Mouse (Mus musculus): ENCODE results near the gene Reps2. TPM values are rescaled to one million over a fixed set of nuclear protein-coding genes. Genes with fewer than 3 reads are reported as not detected.

The Reps2 gene
- polyA plus RNA-seq, 1 experiment: 4.0 TPM

DNA sequence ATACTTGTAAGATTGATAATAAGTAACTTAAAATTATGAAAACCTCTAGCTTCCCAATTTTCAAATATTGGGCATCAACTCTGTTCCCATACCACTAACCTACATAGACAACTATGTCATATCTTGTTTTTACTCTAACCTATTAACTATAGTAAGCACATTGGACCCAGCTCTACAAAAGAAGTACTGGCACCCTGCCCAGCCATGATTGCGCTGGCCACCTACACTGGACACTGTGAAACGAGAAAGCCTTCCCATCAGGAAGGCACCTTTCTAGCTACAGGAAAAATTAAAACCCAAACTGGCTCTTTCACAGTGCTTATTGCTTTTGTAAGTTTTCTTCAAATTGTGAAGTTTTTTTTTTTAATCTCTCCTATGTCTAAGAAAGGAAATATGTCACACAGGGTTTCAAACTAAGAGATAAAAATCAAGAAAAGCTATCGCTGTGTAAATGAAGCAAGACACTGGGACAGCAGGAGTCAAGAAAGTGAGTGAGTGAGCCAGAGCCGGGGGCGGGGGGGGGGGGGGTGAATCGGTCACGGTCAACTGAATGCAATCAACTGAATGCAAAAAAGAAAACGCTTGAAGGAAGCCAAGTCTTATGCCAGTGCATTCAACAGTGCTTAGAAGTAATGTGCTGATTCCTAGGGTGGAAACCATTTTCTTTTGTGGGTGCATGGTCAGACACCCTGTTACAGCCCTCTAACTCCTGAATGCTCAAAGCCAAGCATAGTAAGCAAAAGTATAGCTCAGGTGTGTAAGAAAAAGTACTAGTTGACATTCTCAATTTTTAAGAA, 52.2 kb downstream of the Reps2 start:
- Histone ChIP-seq H3K4me1 (ENCODE audit: control insufficient read depth, insufficient read depth, low read length) (no peaks in the 10 kb centered on the region), H3K27ac (ENCODE audit: insufficient read depth, low read length) (no peak overlapping the region), H3K4me3 (ENCODE audit: insufficient read depth, low read length) (no peak overlapping the region)
- TF ChIP-seq CTCF (IDR thresholded peaks at IDR 0.05; ENCODE audit: borderline replicate concordance, insufficient read depth, low read length): no peak
- no peak for TF ChIP-seq POLR2A (IDR thresholded peaks at IDR 0.05; ENCODE audit: low read depth, low read length)

DNA sequence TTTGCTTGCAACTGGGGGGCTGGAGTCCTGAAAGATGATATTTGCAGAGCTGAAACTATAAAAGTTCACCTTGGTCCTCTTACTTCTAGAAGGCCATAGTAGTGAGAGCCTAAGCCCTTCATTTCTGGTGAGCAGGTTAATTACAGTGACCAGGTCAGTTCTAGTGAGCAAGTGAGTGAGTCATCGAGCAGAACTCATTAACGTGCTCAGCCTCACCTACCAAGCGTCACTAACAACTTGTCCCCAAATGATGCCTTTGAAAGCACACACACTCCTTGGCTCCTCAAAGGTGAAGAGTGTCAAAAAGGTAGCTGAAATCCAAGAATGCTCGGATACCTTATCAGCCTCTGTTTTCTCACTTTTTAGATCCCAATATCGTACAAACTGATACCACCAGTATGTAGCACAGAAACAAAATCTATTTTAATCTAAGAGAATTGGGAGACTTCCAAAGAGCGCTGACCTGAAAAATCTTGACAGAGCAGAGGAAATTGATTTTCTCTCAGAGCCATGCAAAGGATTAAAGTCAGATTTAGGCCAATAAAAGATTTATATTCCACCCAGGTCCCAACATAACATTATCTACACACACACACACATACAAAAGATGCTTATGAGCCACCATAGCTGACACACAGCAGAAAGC, 53.2 kb downstream of the Reps2 start:
- Histone ChIP-seq H3K4me1 (ENCODE audit: control insufficient read depth, insufficient read depth, low read length) (no peaks in the 10 kb centered on the region), H3K4me3 (ENCODE audit: insufficient read depth, low read length) (no peak overlapping the region), H3K27ac (ENCODE audit: insufficient read depth, low read length) (no peak overlapping the region)
- no peak for TF ChIP-seq CTCF (IDR thresholded peaks at IDR 0.05; ENCODE audit: borderline replicate concordance, insufficient read depth, low read length)
- TF ChIP-seq POLR2A (IDR thresholded peaks at IDR 0.05; ENCODE audit: low read depth, low read length): no peak

GRCm38 (mm10) chrX:162589173-162589805, 54.2 kb downstream of the Reps2 start:
- Histone ChIP-seq H3K4me1 (ENCODE audit: control insufficient read depth, insufficient read depth, low read length) (no peaks in the 10 kb centered on the region), H3K4me3 (ENCODE audit: insufficient read depth, low read length) (no peak overlapping the region), H3K27ac (ENCODE audit: insufficient read depth, low read length) (no peak overlapping the region)
- no peak for TF ChIP-seq CTCF (IDR thresholded peaks at IDR 0.05; ENCODE audit: borderline replicate concordance, insufficient read depth, low read length)
- no peak for TF ChIP-seq POLR2A (IDR thresholded peaks at IDR 0.05; ENCODE audit: low read depth, low read length)

GRCm38 (mm10) chrX:162584349-162584748, 59.1 kb downstream of the Reps2 start:
- TF ChIP-seq CTCF (IDR thresholded peaks at IDR 0.05; ENCODE audit: borderline replicate concordance, insufficient read depth, low read length) (no peak), POLR2A (IDR thresholded peaks at IDR 0.05; ENCODE audit: low read depth, low read length) (no peak)
- Histone ChIP-seq H3K27ac (ENCODE audit: insufficient read depth, low read length) (no peak overlapping the region), H3K4me1 (ENCODE audit: control insufficient read depth, insufficient read depth, low read length) (no peaks in the 10 kb centered on the region), H3K4me3 (ENCODE audit: insufficient read depth, low read length) (no peak overlapping the region)

DNA sequence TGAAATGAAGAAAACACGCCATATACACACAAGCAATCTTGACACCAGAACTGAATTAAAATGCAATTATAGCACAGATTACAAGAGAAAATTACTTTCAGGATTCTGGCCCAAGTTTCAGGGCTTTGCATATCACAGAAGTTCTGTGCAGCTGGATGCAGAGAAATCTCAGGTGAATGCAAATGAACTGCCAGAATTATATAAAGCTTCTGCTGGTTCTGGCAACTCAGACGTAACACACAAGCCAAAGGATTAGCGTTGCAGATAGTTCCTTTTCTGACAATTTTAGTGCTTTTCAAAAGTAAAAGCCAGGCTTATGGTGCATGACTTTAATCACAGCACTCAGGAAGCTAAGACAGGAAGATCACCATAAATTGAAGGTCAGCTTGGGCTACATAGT, 62.9 kb downstream of the Reps2 start:
- Histone ChIP-seq H3K4me3 (ENCODE audit: insufficient read depth, low read length) (no peak overlapping the region), H3K27ac (ENCODE audit: insufficient read depth, low read length) (no peak overlapping the region), H3K4me1 (ENCODE audit: control insufficient read depth, insufficient read depth, low read length) (no peaks in the 10 kb centered on the region)
- TF ChIP-seq CTCF (IDR thresholded peaks at IDR 0.05; ENCODE audit: borderline replicate concordance, insufficient read depth, low read length): no peak
- no peak for TF ChIP-seq POLR2A (IDR thresholded peaks at IDR 0.05; ENCODE audit: low read depth, low read length)

- no peaks in the 10 kb centered on the region for H3K4me1 ChIP-seq (ENCODE audit: control insufficient read depth, insufficient read depth, low read length)
- TF ChIP-seq CTCF (IDR thresholded peaks at IDR 0.05; ENCODE audit: borderline replicate concordance, insufficient read depth, low read length) (no peak), POLR2A (IDR thresholded peaks at IDR 0.05; ENCODE audit: low read depth, low read length) (no peak)
- no peak overlapping the region for H3K27ac ChIP-seq (ENCODE audit: insufficient read depth, low read length)
- H3K4me3 ChIP-seq (ENCODE audit: insufficient read depth, low read length): no peak overlapping the region
Observed at GRCm38 (mm10) chrX:162568439-162568838, 75.0 kb downstream of the Reps2 start.

DNA sequence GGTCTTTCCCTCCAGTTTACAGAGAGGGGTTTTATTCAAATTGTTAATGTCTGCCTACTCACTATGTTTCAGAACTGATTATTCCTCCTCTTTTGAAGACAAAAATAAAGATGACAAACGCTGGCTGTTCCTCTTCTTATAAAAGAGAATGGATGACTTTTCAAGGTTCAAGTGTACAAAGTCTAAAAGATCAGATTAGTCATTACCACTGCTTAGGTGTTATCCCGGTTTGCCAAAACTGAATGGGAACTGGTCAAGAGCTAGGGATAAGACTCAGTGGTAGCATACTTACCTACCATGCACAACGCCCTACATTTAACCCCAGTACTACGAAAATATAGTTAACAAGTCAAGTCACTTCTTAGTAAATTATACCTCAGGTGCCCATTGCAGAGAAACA, 77.9 kb downstream of the Reps2 start:
- H3K4me1 ChIP-seq (ENCODE audit: control insufficient read depth, insufficient read depth, low read length): no peaks in the 10 kb centered on the region
- no peak overlapping the region for H3K4me3 ChIP-seq (ENCODE audit: insufficient read depth, low read length)
- no peak overlapping the region for H3K27ac ChIP-seq (ENCODE audit: insufficient read depth, low read length)
- TF ChIP-seq CTCF (IDR thresholded peaks at IDR 0.05; ENCODE audit: borderline replicate concordance, insufficient read depth, low read length): no peak
- no peak for TF ChIP-seq POLR2A (IDR thresholded peaks at IDR 0.05; ENCODE audit: low read depth, low read length)

DNA sequence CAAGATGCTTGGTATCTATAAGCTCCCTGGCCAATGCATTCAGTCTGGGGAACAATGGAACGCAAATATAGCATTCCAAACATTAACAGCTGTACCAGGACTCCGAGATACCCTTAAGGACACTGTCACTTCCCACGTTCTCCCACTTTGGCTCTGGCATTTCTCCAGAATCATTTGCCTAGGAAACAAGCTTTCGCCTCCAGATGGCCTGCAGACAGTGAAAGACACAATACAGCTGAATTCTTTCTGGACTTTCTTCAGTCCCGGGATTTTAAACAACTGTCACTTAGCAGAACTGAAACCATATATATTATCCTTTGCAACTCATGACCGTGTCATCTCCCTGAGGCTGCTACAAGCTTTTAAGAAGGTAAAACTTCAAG, 87.0 kb downstream of the Reps2 start:
- no peaks in the 10 kb centered on the region; the same call in 1 of the 2 replicates for H3K4me1 ChIP-seq (ENCODE audit: control insufficient read depth, insufficient read depth, low read length)
- TF ChIP-seq CTCF (IDR thresholded peaks at IDR 0.05; ENCODE audit: borderline replicate concordance, insufficient read depth, low read length): no peak
- TF ChIP-seq POLR2A (IDR thresholded peaks at IDR 0.05; ENCODE audit: low read depth, low read length): no peak
- H3K27ac ChIP-seq (ENCODE audit: insufficient read depth, low read length): peak overlapping the region; percentile 67; the same call in 1 of the 2 replicates
- H3K4me3 ChIP-seq (ENCODE audit: insufficient read depth, low read length): no peak overlapping the region

GRCm38 (mm10) chrX:162555729-162556458, 87.6 kb downstream of the Reps2 start:
- TF ChIP-seq POLR2A (IDR thresholded peaks at IDR 0.05; ENCODE audit: low read depth, low read length) (no peak), CTCF (IDR thresholded peaks at IDR 0.05; ENCODE audit: borderline replicate concordance, insufficient read depth, low read length) (no peak)
- Histone ChIP-seq H3K4me1 (ENCODE audit: control insufficient read depth, insufficient read depth, low read length) (no peaks in the 10 kb centered on the region; the same call in 1 of the 2 replicates), H3K4me3 (ENCODE audit: insufficient read depth, low read length) (no peak overlapping the region), H3K27ac (ENCODE audit: insufficient read depth, low read length) (peak overlapping the region; percentile 67; the same call in 1 of the 2 replicates)

All from embryonic fibroblast, embryonic 13.5 days (primary cell).